In genomic region chr9:10681646-10682045, GRCm38 (mm10) we compare ENCODE assay signal across 23 mouse cellular contexts.
DNase-seq lines count a peak whose midpoint lies in the region; ATAC-seq and TF ChIP-seq lines count a peak whose summit lies in the region.
"Had no signal": no experiment of that assay in that cellular context is flagged by ENCODE, and none has a peak within 500 bp of the region (broad histone marks: within the 10 kb centered on the region; RNA-seq: fewer than 3 reads in every experiment).

No protein-coding gene starts in this region.

- TF ChIP-seq CTCF in left cerebral cortex, adult 2 months (IDR thresholded peaks at IDR 0.05) = no peak
- no peak for TF ChIP-seq CTCF in brain, embryonic 14.5 days (IDR thresholded peaks at IDR 0.05; ENCODE audit: borderline replicate concordance, extremely low read depth, insufficient read depth, insufficient read length)

- H3K4me3 ChIP-seq in forebrain, embryonic 11.5 days (ENCODE audit: low read depth, low read length) = no peak overlapping the region
- no peak overlapping the region for H3K4me3 ChIP-seq in forebrain, embryonic 10.5 days
- no peak overlapping the region for H3K4me3 ChIP-seq in left cerebral cortex, adult 2 months
- H3K4me3 ChIP-seq in forebrain, embryonic 16.5 days (replicated peaks; ENCODE audit: low read length) = no peak overlapping the region
- H3K4me3 ChIP-seq: embryonic facial prominence, embryonic 15.5 days; erythroblast, embryonic 14.5 days; heart, embryonic 10.5 days; hindbrain, embryonic 12.5 days had no signal

- H3K27ac ChIP-seq in forebrain, embryonic 11.5 days (ENCODE audit: low read depth, low read length) = no peak overlapping the region
- no peak overlapping the region for H3K27ac ChIP-seq in forebrain, embryonic 10.5 days
- peak overlapping the region; percentile 36; the same call in 1 of the 2 replicates for H3K27ac ChIP-seq in left cerebral cortex, adult 2 months
- H3K27ac ChIP-seq in forebrain, embryonic 16.5 days (ENCODE audit: low read length) = no peak overlapping the region
- H3K27ac ChIP-seq: embryonic facial prominence, embryonic 15.5 days; heart, embryonic 10.5 days; hindbrain, embryonic 12.5 days had no signal

- H3K4me2 ChIP-seq in forebrain, embryonic 11.5 days (ENCODE audit: low read depth, low read length, severe bottlenecking) = no peak overlapping the region
- no peak overlapping the region for H3K4me2 ChIP-seq in forebrain, embryonic 16.5 days (ENCODE audit: low read length)
- H3K4me2 ChIP-seq: embryonic facial prominence, embryonic 15.5 days; hindbrain, embryonic 12.5 days had no signal

- H3K36me3 ChIP-seq in forebrain, embryonic 11.5 days (ENCODE audit: control insufficient read depth, insufficient read depth, low read length) = no peaks in the 10 kb centered on the region
- H3K36me3 ChIP-seq in forebrain, embryonic 10.5 days (replicated peaks) = no peaks in the 10 kb centered on the region
- H3K36me3 ChIP-seq in forebrain, embryonic 16.5 days (ENCODE audit: control insufficient read depth, insufficient read depth) = no peaks in the 10 kb centered on the region
- H3K36me3 ChIP-seq: embryonic facial prominence, embryonic 15.5 days; heart, embryonic 10.5 days; hindbrain, embryonic 12.5 days had no signal

- TF ChIP-seq POLR2A in brain, embryonic 14.5 days (IDR thresholded peaks at IDR 0.05; ENCODE audit: borderline replicate concordance, extremely low read depth, insufficient read depth, insufficient read length, poor library complexity, severe bottlenecking) = no peak

- no peak overlapping the region for H3K9ac ChIP-seq in forebrain, embryonic 11.5 days (ENCODE audit: low read length)
- H3K9ac ChIP-seq in forebrain, embryonic 16.5 days (replicated peaks; ENCODE audit: low read depth, low read length) = no peak overlapping the region
- H3K9ac ChIP-seq: embryonic facial prominence, embryonic 15.5 days; hindbrain, embryonic 12.5 days had no signal

- ATAC-seq in forebrain, embryonic 11.5 days (replicated peaks; ENCODE audit: low FRiP score) = peak; percentile 91
- peak; percentile 94 for ATAC-seq in forebrain, embryonic 16.5 days
- ATAC-seq: CD4-positive, CD25-positive, alpha-beta regulatory T cell, adult 4 months; hindbrain, embryonic 16.5 days; inflammation-experienced regulatory T-cells, adult 6 months had no signal

- H3K9me3 ChIP-seq in forebrain, embryonic 11.5 days (ENCODE audit: control insufficient read depth, low read length) = no peaks in the 10 kb centered on the region
- H3K9me3 ChIP-seq in forebrain, embryonic 10.5 days = no peaks in the 10 kb centered on the region
- H3K9me3 ChIP-seq in forebrain, embryonic 16.5 days (ENCODE audit: control insufficient read depth, low read length) = no peaks in the 10 kb centered on the region
- H3K9me3 ChIP-seq: embryonic facial prominence, embryonic 15.5 days; heart, embryonic 10.5 days; hindbrain, embryonic 12.5 days had no signal

- DNase-seq in forebrain, embryonic 11.5 days (ENCODE audit: low spot score) = no peak
- no peak for DNase-seq in forebrain, embryonic 10.5 days (ENCODE audit: extremely low spot score, low spot score)
- no peak for DNase-seq in left cerebral cortex, adult 2 months (ENCODE audit: extremely low spot score in 1 of 2, low spot score in 2 of 2)
- DNase-seq in left cerebral cortex, postnatal 14 days (ENCODE audit: low spot score in 2 of 2) = no peak
- peak; percentile 88 for DNase-seq in brain, embryonic 14.5 days (ENCODE audit: low read depth)
- no peak for DNase-seq in lung, postnatal 4 days
- DNase-seq: adrenal gland, postnatal 10 days; B cell, adult 2 months; cerebellum, adult 2 months; cerebellum, postnatal 14 days; embryo, embryonic 11 days; gastrocnemius, postnatal 10 days; heart, adult 18-20 months; heart, postnatal 10 days; heart, postnatal 4 days had no signal

- no peaks in the 10 kb centered on the region for H3K4me1 ChIP-seq in forebrain, embryonic 11.5 days (replicated peaks; ENCODE audit: control insufficient read depth, insufficient read depth, low read length)
- no peaks in the 10 kb centered on the region for H3K4me1 ChIP-seq in forebrain, embryonic 10.5 days
- H3K4me1 ChIP-seq in forebrain, embryonic 16.5 days (replicated peaks; ENCODE audit: control insufficient read depth, insufficient read depth, low read length) = no peaks in the 10 kb centered on the region
- H3K4me1 ChIP-seq: embryonic facial prominence, embryonic 15.5 days; heart, embryonic 10.5 days; hindbrain, embryonic 12.5 days had no signal

- H3K27me3 ChIP-seq in forebrain, embryonic 11.5 days (ENCODE audit: control insufficient read depth, insufficient read depth, low read length) = no peaks in the 10 kb centered on the region
- H3K27me3 ChIP-seq in forebrain, embryonic 10.5 days (ENCODE audit: poor library complexity, severe bottlenecking) = no peaks in the 10 kb centered on the region
- no peaks in the 10 kb centered on the region for H3K27me3 ChIP-seq in forebrain, embryonic 16.5 days (replicated peaks; ENCODE audit: control insufficient read depth, insufficient read depth, low read length)
- H3K27me3 ChIP-seq: embryonic facial prominence, embryonic 15.5 days; hindbrain, embryonic 12.5 days had no signal

- intact Hi-C loops in left cerebral cortex, adult 2 months (cut with DNase I) = no loop called here
- intact Hi-C loops in left cerebral cortex, postnatal 14 days (cut with DNase I) = no loop called here
